ENCODE assay signal across 14 mouse cellular contexts in the genomic region with DNA sequence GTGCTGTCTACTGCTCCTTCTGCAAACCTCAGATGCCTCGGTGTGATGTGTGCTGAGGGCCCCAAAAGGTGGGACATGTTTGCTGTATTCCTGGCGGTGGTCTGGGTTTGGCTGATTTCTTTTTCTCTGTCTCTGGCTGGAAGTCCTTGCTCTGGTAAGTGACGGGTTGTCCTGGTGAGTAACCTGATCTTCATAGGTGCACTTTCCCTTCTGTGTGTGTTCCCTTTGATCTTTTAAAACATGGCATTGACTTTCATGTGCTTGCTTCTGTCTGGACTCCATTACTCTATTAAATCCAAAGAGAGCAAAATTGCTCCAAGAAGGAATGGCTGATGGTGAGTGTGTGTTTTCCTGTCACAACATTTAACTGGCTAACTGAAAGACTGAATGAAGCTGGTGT.
"Had no signal": no experiment of that assay in that cellular context is flagged by ENCODE, and none has a peak within 500 bp of the region (broad histone marks: within the 10 kb centered on the region; RNA-seq: fewer than 3 reads in every experiment).

No protein-coding gene starts in this region.

- H3K9ac ChIP-seq: lung, embryonic 14.5 days; midbrain, embryonic 13.5 days; midbrain, embryonic 15.5 days; neural tube, embryonic 12.5 days had no signal

- ATAC-seq: midbrain, embryonic 13.5 days; midbrain, embryonic 15.5 days had no signal

- H3K27me3 ChIP-seq: midbrain, embryonic 13.5 days; midbrain, embryonic 15.5 days; neural tube, embryonic 12.5 days had no signal

- H3K4me2 ChIP-seq: lung, embryonic 14.5 days; midbrain, embryonic 11.5 days; midbrain, embryonic 13.5 days; midbrain, embryonic 15.5 days; neural tube, embryonic 12.5 days had no signal

- H3K4me1 ChIP-seq: midbrain, embryonic 15.5 days; neural tube, embryonic 12.5 days had no signal

- H3K4me3 ChIP-seq: midbrain, embryonic 13.5 days; midbrain, embryonic 15.5 days; neural tube, embryonic 12.5 days had no signal

- H3K9me3 ChIP-seq: midbrain, embryonic 13.5 days; midbrain, embryonic 15.5 days; neural tube, embryonic 12.5 days had no signal

- DNase-seq: lung, adult 18-20 months; lung, postnatal 10 days; lung, postnatal 4 days; right cerebral cortex, postnatal 25 days; right cerebral cortex, postnatal 4 days; spleen, adult 18-20 months; thymus, adult 18-20 months; thymus, postnatal 14 days; thymus, postnatal 36 days had no signal

- H3K36me3 ChIP-seq: midbrain, embryonic 15.5 days; neural tube, embryonic 12.5 days had no signal

- H3K27ac ChIP-seq: midbrain, embryonic 13.5 days; midbrain, embryonic 15.5 days; neural tube, embryonic 12.5 days had no signal
